ENCODE assay signal across 9 mouse cellular contexts in the genomic region with DNA sequence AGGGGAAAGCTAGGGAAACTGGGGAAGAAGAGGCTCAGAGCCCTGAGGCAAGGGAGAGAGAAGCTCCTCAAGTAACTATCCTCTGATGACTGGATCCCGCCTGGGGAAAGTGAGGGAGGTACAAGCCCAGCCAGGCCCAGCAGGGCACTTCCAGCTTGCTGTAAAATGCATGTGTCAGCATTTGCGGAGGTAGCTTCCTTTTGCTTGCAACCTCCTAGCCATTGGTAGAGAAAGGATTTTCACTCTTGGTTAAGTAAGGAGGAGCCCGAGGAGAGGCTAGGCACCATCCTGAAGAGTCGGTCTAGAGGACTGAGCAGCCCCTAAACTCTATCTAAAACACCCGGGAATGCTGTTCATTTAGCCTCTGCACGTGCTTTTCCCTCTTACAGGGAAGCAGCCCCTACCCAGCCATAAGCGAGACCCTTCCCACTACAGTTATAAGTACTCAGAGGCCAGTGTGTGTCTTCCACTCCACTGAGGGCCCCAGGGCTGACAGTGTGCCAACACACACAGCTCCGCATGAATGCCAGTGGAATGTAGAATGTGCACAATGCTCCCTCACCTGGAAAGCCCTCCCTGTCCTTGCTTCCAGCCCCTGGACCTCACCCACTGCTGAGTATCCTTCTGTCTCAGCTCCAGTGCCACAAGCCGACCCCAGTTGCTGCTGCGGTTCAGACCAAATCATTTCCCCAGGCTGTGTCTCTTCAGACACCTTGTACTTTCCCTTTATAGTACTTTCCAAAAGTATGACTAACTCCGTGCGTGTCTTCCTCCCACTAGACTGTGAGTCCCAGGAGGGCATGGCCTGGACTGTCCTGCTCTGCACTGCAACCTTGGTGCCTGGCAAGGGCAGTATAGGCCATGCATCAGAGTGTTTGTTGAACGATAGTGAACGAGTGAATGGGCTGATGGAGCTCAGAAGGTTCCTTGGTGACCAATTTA.
DNase-seq lines count a peak whose midpoint lies in the region; ATAC-seq and TF ChIP-seq lines count a peak whose summit lies in the region.
"Had no signal": no experiment of that assay in that cellular context is flagged by ENCODE, and none has a peak within 500 bp of the region (broad histone marks: within the 10 kb centered on the region; RNA-seq: fewer than 3 reads in every experiment).

No protein-coding gene starts in this region.

- H3K9ac ChIP-seq in forebrain, embryonic 13.5 days: 0 out of 2 replicates have a peak overlapping the region, but pooled peaks have one; percentile 10
- H3K9ac ChIP-seq in forebrain, postnatal 0 days: no peak overlapping the region

- TF ChIP-seq CTCF in forebrain, postnatal 0 days (IDR thresholded peaks at IDR 0.05; ENCODE audit: low read depth): no peak

- no peaks in the 10 kb centered on the region for H3K27me3 ChIP-seq in forebrain, embryonic 13.5 days
- H3K27me3 ChIP-seq in forebrain, postnatal 0 days (ENCODE audit: insufficient read depth, low read length): no peaks in the 10 kb centered on the region

- no peak for ATAC-seq in forebrain, embryonic 13.5 days
- ATAC-seq in forebrain, postnatal 0 days: no peak
- ATAC-seq in monocyte, adult 5-6 weeks (replicated peaks; ENCODE audit: insufficient number of reproducible peaks, low FRiP score, low TSS enrichment, poor library complexity, severe bottlenecking): no peak

- no peak overlapping the region for H3K27ac ChIP-seq in forebrain, embryonic 13.5 days
- no peak overlapping the region for H3K27ac ChIP-seq in forebrain, postnatal 0 days (ENCODE audit: low read depth, low read length)

- 69% methylated on average over 14 of the region's 14 CpGs for WGBS in forebrain, embryonic 13.5 days
- 62% methylated on average over 14 of the region's 14 CpGs for WGBS in forebrain, postnatal 0 days

- peaks cover 16% of the 10 kb centered on the region for H3K4me1 ChIP-seq in forebrain, embryonic 13.5 days
- H3K4me1 ChIP-seq in forebrain, postnatal 0 days (ENCODE audit: insufficient read depth): no peaks in the 10 kb centered on the region

- DNase-seq in forebrain, postnatal 0 days: no peak
- DNase-seq in adrenal gland, postnatal 14 days: peak; percentile 66
- peak; percentile 69 to 79 for DNase-seq in kidney, adult 8-10 months
- peak; percentile 33 for DNase-seq in mesoderm, embryonic 11.5 days (ENCODE audit: low read depth, low spot score)
- no peak for DNase-seq in layer of hippocampus, adult 18-20 months (ENCODE audit: low spot score in 2 of 2)
- no peak for DNase-seq in testis, postnatal 14 days (ENCODE audit: low spot score)
- DNase-seq: right cerebral cortex, postnatal 25 days had no signal

- no peak overlapping the region for H3K4me2 ChIP-seq in forebrain, embryonic 13.5 days
- no peak overlapping the region for H3K4me2 ChIP-seq in forebrain, postnatal 0 days (ENCODE audit: low read depth)

- no peak overlapping the region for H3K4me3 ChIP-seq in forebrain, embryonic 13.5 days
- no peak overlapping the region for H3K4me3 ChIP-seq in forebrain, postnatal 0 days (ENCODE audit: low read depth, low read length)

- H3K9me3 ChIP-seq in forebrain, embryonic 13.5 days (replicated peaks): no peaks in the 10 kb centered on the region
- no peaks in the 10 kb centered on the region for H3K9me3 ChIP-seq in forebrain, postnatal 0 days (ENCODE audit: low read length)

- no peaks in the 10 kb centered on the region for H3K36me3 ChIP-seq in forebrain, embryonic 13.5 days (ENCODE audit: poor library complexity, severe bottlenecking)
- no peaks in the 10 kb centered on the region for H3K36me3 ChIP-seq in forebrain, postnatal 0 days (ENCODE audit: insufficient read depth)

Comparison
In these comparisons a context has a peak if more than half of its experiments do, and no peak if none do; other contexts are left out.
1. DNase-seq: peak in adrenal gland, postnatal 14 days (single experiment), kidney, adult 8-10 months (2 of 2) and mesoderm, embryonic 11.5 days (single experiment); none in forebrain, postnatal 0 days (single experiment), layer of hippocampus, adult 18-20 months (0 of 2) and testis, postnatal 14 days (single experiment).